Mouse (Mus musculus): ENCODE measurements around the gene Olfr1340. TPM values are rescaled to one million over a fixed set of nuclear protein-coding genes. Genes with fewer than 3 reads are reported as not detected.

Gene Olfr1340
- not detected in 2 replicates for total RNA-seq (2012; rRNA removed)

DNA sequence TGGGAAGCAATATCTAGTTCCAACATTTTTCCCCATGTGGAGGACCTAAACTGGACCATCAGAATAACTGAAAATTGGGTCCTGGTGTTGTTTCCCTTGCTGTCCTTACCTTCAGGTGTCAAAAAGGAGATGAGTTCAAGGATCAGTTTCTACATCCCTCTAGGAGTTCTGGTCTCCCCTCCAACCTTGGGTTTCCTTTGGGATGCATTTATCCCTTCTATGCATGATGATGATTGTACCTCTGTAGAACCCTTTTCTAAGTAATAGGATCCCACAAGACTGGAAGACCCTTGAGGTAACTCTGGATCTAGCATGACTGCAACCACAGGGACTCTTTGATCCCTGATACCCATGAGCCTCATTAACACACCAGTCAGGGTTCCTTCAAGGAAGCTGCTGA lies at the start of gene Olfr1340:
Gene Olfr1340, plus strand, starts transcription at position 301 of the 400 bp plus-strand sequence.
- DNase-seq (ENCODE audit: low read depth, low spot score) = no peak
- Histone ChIP-seq H3K27ac (ENCODE audit: insufficient read depth, low read depth, low read length, poor library complexity, severe bottlenecking) (no peak within 1 kb of the TSS), H3K4me1 (ENCODE audit: control insufficient read depth in 2 of 2, insufficient read depth in 2 of 2, low read length in 2 of 2, poor library complexity in 1 of 2) (0 out of 4 replicates have a peak, but pooled peaks cover 0 to 4% of the 10 kb centered on the region in 2 experiments), H3K4me3 (ENCODE audit: insufficient read depth in 1 of 2, low read depth in 1 of 2, low read length in 2 of 2, poor library complexity in 1 of 2, severe bottlenecking in 1 of 2) (no peak within 1 kb of the TSS), H3K9ac (ENCODE audit: insufficient read depth, low read depth, low read length, poor library complexity, severe bottlenecking) (no peak within 1 kb of the TSS), H3K9me3 (ENCODE audit: control insufficient read depth, insufficient read depth, low read depth, low read length) (no peaks in the 10 kb centered on the region), H3K36me3 (ENCODE audit: control insufficient read depth, insufficient read depth, low read length, poor library complexity, severe bottlenecking) (no peaks in the 10 kb centered on the region)
- TF ChIP-seq ZC3H11A (IDR thresholded peaks at IDR 0.05; ENCODE audit: borderline replicate concordance, low read depth, low read length) (no peak), ZNF384 (IDR thresholded peaks at IDR 0.05; ENCODE audit: low read depth, low read length) (no peak)
- in situ Hi-C loops (cut with MboI; ENCODE audit: low sequenced_read_pairs in 2 of 2, unreplicated experiment in 2 of 2) = no loop called here

DNA sequence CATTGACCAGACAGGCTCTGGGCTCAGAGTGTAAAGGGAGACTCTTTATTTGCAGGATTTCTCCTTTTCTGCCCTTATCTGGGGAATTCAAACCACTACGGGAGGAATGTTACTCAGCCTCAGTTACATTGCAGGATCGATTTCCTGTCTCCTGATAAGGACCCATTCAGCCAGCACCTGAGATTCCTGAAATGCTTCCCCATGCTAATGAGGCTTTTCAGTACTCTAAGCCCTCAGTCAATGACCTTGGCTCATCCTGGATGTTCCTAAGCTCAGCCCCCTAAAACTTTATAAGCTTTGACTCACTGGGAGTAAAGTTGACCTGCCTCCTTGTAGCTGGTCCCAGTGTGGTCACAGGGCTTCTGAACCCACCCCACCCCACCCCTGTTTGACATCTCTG lies 32.9 kb upstream of the Olfr1340 start:
- in situ Hi-C loops (cut with MboI; ENCODE audit: low sequenced_read_pairs in 2 of 2, unreplicated experiment in 2 of 2) = no loop called here
- TF ChIP-seq HCFC1 (IDR thresholded peaks at IDR 0.05; ENCODE audit: borderline replicate concordance, insufficient read depth, low read length) (no peak), ZC3H11A (IDR thresholded peaks at IDR 0.05; ENCODE audit: borderline replicate concordance, low read depth, low read length) (no peak), ZNF384 (IDR thresholded peaks at IDR 0.05; ENCODE audit: low read depth, low read length) (no peak), CHD2 (IDR thresholded peaks at IDR 0.05; ENCODE audit: low read depth, low read length) (peak; percentile 41; the same call in 1 of the 2 replicates)
- no peak overlapping the region for H3K4me3 ChIP-seq (ENCODE audit: insufficient read depth in 1 of 2, low read depth in 1 of 2, low read length in 2 of 2, poor library complexity in 1 of 2, severe bottlenecking in 1 of 2)
- peaks cover 3 to 5% of the 10 kb centered on the region in 2 experiments; a peak in 2 of 4 replicates for H3K4me1 ChIP-seq (ENCODE audit: control insufficient read depth in 2 of 2, insufficient read depth in 2 of 2, low read length in 2 of 2, poor library complexity in 1 of 2)
- no peak overlapping the region for H3K9ac ChIP-seq (ENCODE audit: insufficient read depth, low read depth, low read length, poor library complexity, severe bottlenecking)
- H3K9me3 ChIP-seq (ENCODE audit: control insufficient read depth, insufficient read depth, low read depth, low read length) = no peaks in the 10 kb centered on the region
- H3K36me3 ChIP-seq (ENCODE audit: control insufficient read depth, insufficient read depth, low read length, poor library complexity, severe bottlenecking) = no peaks in the 10 kb centered on the region
- H3K27ac ChIP-seq (ENCODE audit: insufficient read depth, low read depth, low read length, poor library complexity, severe bottlenecking) = no peak overlapping the region; the same call in 1 of the 2 replicates
- DNase-seq (ENCODE audit: low read depth, low spot score) = peak; percentile 48

GRCm38 (mm10) chr4:118692412-118692973 lies 27.4 kb upstream of the Olfr1340 start, which contains the start of gene Olfr1342:
TSS of gene Olfr1342 (minus strand) at chr4:118692756.
- Histone ChIP-seq H3K36me3 (ENCODE audit: control insufficient read depth, insufficient read depth, low read length, poor library complexity, severe bottlenecking) (no peaks in the 10 kb centered on the region), H3K4me1 (ENCODE audit: control insufficient read depth in 2 of 2, insufficient read depth in 2 of 2, low read length in 2 of 2, poor library complexity in 1 of 2) (peaks cover 0 to 3% of the 10 kb centered on the region in 2 experiments; a peak in 2 of 4 replicates), H3K4me3 (ENCODE audit: insufficient read depth in 1 of 2, low read depth in 1 of 2, low read length in 2 of 2, poor library complexity in 1 of 2, severe bottlenecking in 1 of 2) (no peak within 1 kb of the TSS; a peak in 1 of 4 replicates), H3K9ac (ENCODE audit: insufficient read depth, low read depth, low read length, poor library complexity, severe bottlenecking) (no peak within 1 kb of the TSS; the same call in 1 of the 2 replicates), H3K27ac (ENCODE audit: insufficient read depth, low read depth, low read length, poor library complexity, severe bottlenecking) (no peak within 1 kb of the TSS), H3K9me3 (ENCODE audit: control insufficient read depth, insufficient read depth, low read depth, low read length) (no peaks in the 10 kb centered on the region)
- in situ Hi-C loops (cut with MboI; ENCODE audit: low sequenced_read_pairs in 2 of 2, unreplicated experiment in 2 of 2) = no loop called here
- TF ChIP-seq MAFK (IDR thresholded peaks at IDR 0.05; ENCODE audit: insufficient read depth, low read depth, low read length) = no peak
- no peak for TF ChIP-seq HCFC1 (IDR thresholded peaks at IDR 0.05; ENCODE audit: borderline replicate concordance, insufficient read depth, low read length)
- no peak for TF ChIP-seq ZNF384 (IDR thresholded peaks at IDR 0.05; ENCODE audit: low read depth, low read length)
- no peak for TF ChIP-seq CHD2 (IDR thresholded peaks at IDR 0.05; ENCODE audit: low read depth, low read length)
- TF ChIP-seq ZC3H11A (IDR thresholded peaks at IDR 0.05; ENCODE audit: borderline replicate concordance, low read depth, low read length) = no peak
- DNase-seq (ENCODE audit: low read depth, low spot score) = no peak

DNA sequence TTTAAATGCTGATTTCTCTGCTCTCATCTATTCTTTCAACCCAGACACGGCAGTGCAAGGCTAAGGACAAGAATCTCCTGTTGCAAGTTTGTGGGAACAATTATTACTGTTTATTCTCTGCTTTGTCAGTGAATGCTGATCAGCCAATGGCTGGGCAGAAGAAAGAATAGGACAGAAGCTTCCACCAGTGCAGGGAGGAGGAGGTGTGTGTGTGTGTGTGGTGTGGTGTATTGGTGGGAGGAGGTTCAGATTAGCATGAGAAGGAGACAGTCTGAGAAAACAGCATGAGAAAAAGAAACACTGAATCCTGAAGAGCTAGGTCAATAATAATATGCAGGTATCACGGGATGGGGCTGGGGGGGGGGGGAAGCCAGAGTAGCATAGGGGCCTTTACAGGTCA lies 26.1 kb upstream of the Olfr1340 start:
- in situ Hi-C loops (cut with MboI; ENCODE audit: low sequenced_read_pairs in 2 of 2, unreplicated experiment in 2 of 2) = no loop called here
- no peak overlapping the region for H3K4me3 ChIP-seq (ENCODE audit: insufficient read depth in 1 of 2, low read depth in 1 of 2, low read length in 2 of 2, poor library complexity in 1 of 2, severe bottlenecking in 1 of 2)
- TF ChIP-seq MAFK (IDR thresholded peaks at IDR 0.05; ENCODE audit: insufficient read depth, low read depth, low read length) (no peak), HCFC1 (IDR thresholded peaks at IDR 0.05; ENCODE audit: borderline replicate concordance, insufficient read depth, low read length) (no peak)
- no peaks in the 10 kb centered on the region for H3K36me3 ChIP-seq (ENCODE audit: control insufficient read depth, insufficient read depth, low read length, poor library complexity, severe bottlenecking)
- H3K27ac ChIP-seq (ENCODE audit: insufficient read depth, low read depth, low read length, poor library complexity, severe bottlenecking) = no peak overlapping the region
- H3K9ac ChIP-seq (ENCODE audit: insufficient read depth, low read depth, low read length, poor library complexity, severe bottlenecking) = no peak overlapping the region
- DNase-seq (ENCODE audit: low read depth, low spot score) = no peak
- H3K9me3 ChIP-seq (ENCODE audit: control insufficient read depth, insufficient read depth, low read depth, low read length) = no peaks in the 10 kb centered on the region
- peaks cover 0 to 3% of the 10 kb centered on the region in 2 experiments; a peak in 1 of 4 replicates for H3K4me1 ChIP-seq (ENCODE audit: control insufficient read depth in 2 of 2, insufficient read depth in 2 of 2, low read length in 2 of 2, poor library complexity in 1 of 2)

DNA sequence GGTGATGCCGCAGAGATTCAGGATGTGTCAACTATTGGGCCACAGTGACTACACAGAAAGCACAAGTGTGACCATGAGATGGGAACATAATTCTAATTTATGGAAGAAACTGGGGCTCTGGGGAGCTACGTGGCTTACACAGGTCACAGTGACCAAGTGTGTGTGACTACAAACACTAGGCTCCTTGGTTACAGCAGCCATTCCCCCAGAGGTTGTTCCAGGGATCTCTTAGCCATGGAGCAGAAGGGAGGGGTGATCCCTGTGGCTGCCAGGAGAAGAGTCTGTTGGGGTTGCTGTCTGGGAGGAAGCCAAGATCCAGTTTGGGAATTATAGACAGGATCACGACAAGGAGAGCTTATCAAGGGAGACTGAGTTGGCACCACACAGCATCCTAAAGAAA lies 16.7 kb upstream of the Olfr1340 start, which contains the start of gene Olfr1341:
Gene Olfr1341, plus strand, starts transcription at position 301 of the 400 bp plus-strand sequence.
- Histone ChIP-seq H3K9ac (ENCODE audit: insufficient read depth, low read depth, low read length, poor library complexity, severe bottlenecking) (no peak within 1 kb of the TSS), H3K9me3 (ENCODE audit: control insufficient read depth, insufficient read depth, low read depth, low read length) (no peaks in the 10 kb centered on the region), H3K36me3 (ENCODE audit: control insufficient read depth, insufficient read depth, low read length, poor library complexity, severe bottlenecking) (no peaks in the 10 kb centered on the region), H3K4me1 (ENCODE audit: control insufficient read depth in 2 of 2, insufficient read depth in 2 of 2, low read length in 2 of 2, poor library complexity in 1 of 2) (no peaks in the 10 kb centered on the region), H3K4me3 (ENCODE audit: insufficient read depth in 1 of 2, low read depth in 1 of 2, low read length in 2 of 2, poor library complexity in 1 of 2, severe bottlenecking in 1 of 2) (no peak within 1 kb of the TSS), H3K27ac (ENCODE audit: insufficient read depth, low read depth, low read length, poor library complexity, severe bottlenecking) (no peak within 1 kb of the TSS)
- no peak for TF ChIP-seq ZNF384 (IDR thresholded peaks at IDR 0.05; ENCODE audit: low read depth, low read length)
- TF ChIP-seq MAFK (IDR thresholded peaks at IDR 0.05; ENCODE audit: insufficient read depth, low read depth, low read length) = no peak
- TF ChIP-seq HCFC1 (IDR thresholded peaks at IDR 0.05; ENCODE audit: borderline replicate concordance, insufficient read depth, low read length) = no peak
- no peak for TF ChIP-seq ZC3H11A (IDR thresholded peaks at IDR 0.05; ENCODE audit: borderline replicate concordance, low read depth, low read length)
- TF ChIP-seq CHD2 (IDR thresholded peaks at IDR 0.05; ENCODE audit: low read depth, low read length) = no peak
- in situ Hi-C loops (cut with MboI; ENCODE audit: low sequenced_read_pairs in 2 of 2, unreplicated experiment in 2 of 2) = no loop called here
- no peak for DNase-seq (ENCODE audit: low read depth, low spot score)

All from ES-E14 (cell line).